Mouse (Mus musculus) lung, postnatal 0 days (tissue): ENCODE data around the gene Mto1.

ENCODE experiments used
- CTCF ChIP-seq: IDR thresholded peaks from 2 replicates; pipeline ENCODE4 v1.5.1; 2016; ENCODE audit warnings: antibody characterized with exemption, mild to moderate bottlenecking
- EP300 ChIP-seq: IDR thresholded peaks from 2 replicates; pipeline ENCODE4 v1.6.1; 2016; ENCODE audit warnings: antibody characterized with exemption, mild to moderate bottlenecking, control low read depth

DNA sequence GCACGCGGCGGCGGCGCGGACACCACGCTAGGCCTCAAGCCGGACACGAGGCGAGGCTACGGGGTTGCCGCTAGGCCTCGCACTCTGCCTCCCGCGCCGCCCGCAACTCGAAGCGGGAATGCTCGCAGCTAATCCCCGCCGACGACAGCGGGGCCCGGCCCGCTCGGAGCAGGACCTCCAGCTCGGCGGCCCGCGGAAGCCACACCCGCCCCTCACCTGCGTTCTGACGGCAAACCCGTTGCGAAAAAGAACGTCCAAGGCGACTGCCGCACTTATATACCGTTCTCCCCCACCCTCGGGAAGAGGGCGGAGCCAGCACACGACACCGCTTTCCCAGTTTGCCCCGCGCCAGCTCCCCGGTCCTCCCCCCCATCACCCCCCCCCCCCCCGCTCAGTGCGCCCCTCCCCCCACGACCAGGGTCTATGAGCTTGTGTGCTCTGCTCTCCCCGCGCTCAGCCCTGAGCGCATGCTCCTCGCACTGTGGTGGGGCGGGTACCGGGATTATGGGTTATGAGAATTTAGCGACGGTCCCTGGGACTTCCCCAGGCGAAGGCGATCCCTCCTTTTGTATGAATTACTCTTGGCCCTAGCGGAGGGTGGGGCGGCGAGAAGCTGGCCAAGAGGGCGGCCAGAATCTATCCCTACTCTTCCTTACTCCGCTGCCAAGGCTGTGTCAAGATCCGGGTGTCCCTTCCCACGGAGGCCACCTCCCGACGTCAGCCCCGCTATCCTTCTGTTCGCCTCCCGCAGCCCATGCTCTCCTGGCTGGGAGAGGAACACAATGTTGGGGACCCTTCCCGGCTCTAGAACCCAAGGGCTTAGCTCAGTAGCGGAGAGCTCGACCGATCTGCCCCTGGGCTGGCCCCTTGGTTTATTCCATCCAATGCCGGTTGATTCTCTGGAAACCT, 33.7 kb downstream of the Mto1 start:
- TF ChIP-seq CTCF: peak; percentile 9; the same call in 1 of the 2 replicates
- 0 out of 2 replicates have a peak, but pooled peaks have one; percentile 4 for TF ChIP-seq EP300
